Comparison of ENCODE assay signal across 8 mouse cellular contexts in the genomic region with DNA sequence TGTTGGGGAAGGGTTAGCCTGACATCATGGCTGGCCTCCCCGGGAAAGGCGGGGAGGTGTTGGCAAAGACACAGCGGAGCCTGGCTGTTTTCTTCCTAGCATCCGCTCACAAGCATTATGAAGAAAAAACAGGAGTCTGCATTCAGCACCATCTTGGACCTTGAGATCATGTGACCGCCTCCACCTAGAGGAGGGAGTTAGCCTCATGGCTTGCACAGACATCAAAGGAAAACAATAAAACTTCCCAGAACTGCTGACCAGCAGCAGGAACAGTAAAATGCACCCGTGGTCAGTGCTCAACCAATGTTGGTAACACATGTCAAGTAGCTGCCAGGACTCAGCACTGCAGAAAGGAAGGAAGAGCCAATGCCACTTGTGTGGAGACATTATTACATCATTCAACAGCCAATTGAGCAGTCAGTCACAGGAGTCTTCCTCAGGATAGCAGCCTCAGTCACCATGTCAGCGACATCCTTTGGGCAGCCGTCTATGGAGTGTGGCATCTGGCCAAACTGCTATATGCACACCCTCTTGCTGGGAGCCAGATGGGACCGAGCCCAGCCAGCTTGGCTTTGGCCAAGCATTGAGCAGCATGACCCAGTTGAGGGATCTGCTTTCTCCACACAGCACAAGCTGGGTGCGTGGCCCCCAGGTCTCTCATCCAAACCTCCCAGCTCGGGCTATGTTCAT. TPM values are rescaled to one million over a fixed set of nuclear protein-coding genes. Genes with fewer than 3 reads are reported as not detected.
A peak's percentile ranks its signal among the peaks of the same experiment; 100 is the strongest.
DNase-seq lines count a peak whose midpoint lies in the region; ATAC-seq and TF ChIP-seq lines count a peak whose summit lies in the region.

No protein-coding gene starts in this region.

- no peak overlapping the region for H3K4me2 ChIP-seq in midbrain, postnatal 0 days (ENCODE audit: low read depth, low read length, poor library complexity, severe bottlenecking)
- H3K4me2 ChIP-seq in midbrain, embryonic 16.5 days (ENCODE audit: low read length) = no peak overlapping the region
- H3K4me2 ChIP-seq in kidney, embryonic 16.5 days (replicated peaks; ENCODE audit: low read depth, low read length) = peak overlapping the region; percentile 17
- no peak overlapping the region for H3K4me2 ChIP-seq in stomach, postnatal 0 days (replicated peaks; ENCODE audit: low read depth)

- H3K4me3 ChIP-seq in midbrain, postnatal 0 days (ENCODE audit: low read depth, low read length) = no peak overlapping the region
- H3K4me3 ChIP-seq in midbrain, embryonic 16.5 days (ENCODE audit: low read depth, low read length) = no peak overlapping the region
- no peak overlapping the region for H3K4me3 ChIP-seq in kidney, embryonic 16.5 days (ENCODE audit: low read length)
- H3K4me3 ChIP-seq in stomach, postnatal 0 days (ENCODE audit: low read depth, low read length) = no peak overlapping the region
- no peak overlapping the region for H3K4me3 ChIP-seq in layer of hippocampus, adult 2 months

- no peaks in the 10 kb centered on the region for H3K36me3 ChIP-seq in midbrain, postnatal 0 days (ENCODE audit: insufficient read depth, low read length)
- no peaks in the 10 kb centered on the region for H3K36me3 ChIP-seq in midbrain, embryonic 16.5 days (ENCODE audit: control insufficient read depth, insufficient read depth, low read length)
- no peaks in the 10 kb centered on the region for H3K36me3 ChIP-seq in kidney, embryonic 16.5 days (ENCODE audit: insufficient read depth, low read length)
- H3K36me3 ChIP-seq in stomach, postnatal 0 days (ENCODE audit: control insufficient read depth, insufficient read depth, low read length) = no peaks in the 10 kb centered on the region

- 79% methylated on average over 11 of the region's 11 CpGs for WGBS in midbrain, postnatal 0 days
- WGBS in midbrain, embryonic 16.5 days = 82% methylated on average over 11 of the region's 11 CpGs
- WGBS in kidney, embryonic 16.5 days = 33% methylated on average over 11 of the region's 11 CpGs
- 68% methylated on average over 11 of the region's 11 CpGs for WGBS in stomach, postnatal 0 days

- TF ChIP-seq CTCF in midbrain, postnatal 0 days (IDR thresholded peaks at IDR 0.05) = no peak
- TF ChIP-seq CTCF in stomach, postnatal 0 days (IDR thresholded peaks at IDR 0.05; ENCODE audit: low read depth) = no peak
- no peak for TF ChIP-seq CTCF in layer of hippocampus, adult 2 months (conservative IDR thresholded peaks at IDR 0.05)

- H3K9me3 ChIP-seq in midbrain, postnatal 0 days (ENCODE audit: low read length) = no peaks in the 10 kb centered on the region
- no peaks in the 10 kb centered on the region for H3K9me3 ChIP-seq in midbrain, embryonic 16.5 days (replicated peaks; ENCODE audit: control insufficient read depth, low read length, poor library complexity, severe bottlenecking)
- H3K9me3 ChIP-seq in kidney, embryonic 16.5 days (ENCODE audit: low read length) = no peaks in the 10 kb centered on the region
- H3K9me3 ChIP-seq in stomach, postnatal 0 days (ENCODE audit: control insufficient read depth, low read length) = no peaks in the 10 kb centered on the region

- H3K27me3 ChIP-seq in midbrain, postnatal 0 days (ENCODE audit: insufficient read depth, low read length) = no peaks in the 10 kb centered on the region
- no peaks in the 10 kb centered on the region for H3K27me3 ChIP-seq in midbrain, embryonic 16.5 days (ENCODE audit: control insufficient read depth, insufficient read depth, low read depth, low read length)
- H3K27me3 ChIP-seq in kidney, embryonic 16.5 days (ENCODE audit: insufficient read depth, low read length) = no peaks in the 10 kb centered on the region
- no peaks in the 10 kb centered on the region for H3K27me3 ChIP-seq in stomach, postnatal 0 days (ENCODE audit: control insufficient read depth, insufficient read depth, low read length)

- H3K4me1 ChIP-seq in midbrain, postnatal 0 days (ENCODE audit: insufficient read depth, low read length) = no peaks in the 10 kb centered on the region
- H3K4me1 ChIP-seq in midbrain, embryonic 16.5 days (ENCODE audit: control insufficient read depth, insufficient read depth, low read length) = no peaks in the 10 kb centered on the region
- H3K4me1 ChIP-seq in kidney, embryonic 16.5 days (ENCODE audit: insufficient read depth, low read length) = peaks cover 35% of the 10 kb centered on the region
- peaks cover 4% of the 10 kb centered on the region; the same call in 1 of the 2 replicates for H3K4me1 ChIP-seq in stomach, postnatal 0 days (replicated peaks; ENCODE audit: control insufficient read depth, insufficient read depth)

- peak; percentile 80 for DNase-seq in midbrain, postnatal 0 days (ENCODE audit: low spot score)
- DNase-seq in brain, adult 2 months (ENCODE audit: low read depth, low spot score) = peak; percentile 88
- peak; percentile 81 for DNase-seq in gastrocnemius, adult 18-20 months (ENCODE audit: low spot score)
- DNase-seq in stomach, postnatal 0 days (ENCODE audit: low spot score) = no peak
- DNase-seq in layer of hippocampus, adult 2 months (ENCODE audit: low spot score in 2 of 2) = no peak
- no peak for DNase-seq in layer of hippocampus, adult 9-10 months (ENCODE audit: low spot score)

- peak; percentile 52; the same call in 1 of the 2 replicates for ATAC-seq in midbrain, postnatal 0 days (ENCODE audit: low FRiP score)
- ATAC-seq in midbrain, embryonic 16.5 days = no peak
- peak; percentile 68 for ATAC-seq in kidney, embryonic 16.5 days (ENCODE audit: low FRiP score, low TSS enrichment)
- ATAC-seq in stomach, postnatal 0 days (ENCODE audit: low FRiP score, low TSS enrichment) = peak; percentile 41; the same call in 1 of the 2 replicates

- H3K27ac ChIP-seq in midbrain, postnatal 0 days (ENCODE audit: low read depth, low read length) = no peak overlapping the region
- H3K27ac ChIP-seq in midbrain, embryonic 16.5 days (ENCODE audit: low read length) = no peak overlapping the region
- H3K27ac ChIP-seq in kidney, embryonic 16.5 days (ENCODE audit: low read length) = peak overlapping the region; percentile 92
- H3K27ac ChIP-seq in stomach, postnatal 0 days (replicated peaks) = no peak overlapping the region
- no peak overlapping the region for H3K27ac ChIP-seq in layer of hippocampus, adult 2 months

- no peak overlapping the region for H3K9ac ChIP-seq in midbrain, postnatal 0 days (replicated peaks; ENCODE audit: low read length, poor library complexity, severe bottlenecking)
- H3K9ac ChIP-seq in midbrain, embryonic 16.5 days (ENCODE audit: low read depth, low read length) = no peak overlapping the region
- H3K9ac ChIP-seq in kidney, embryonic 16.5 days (replicated peaks; ENCODE audit: low read length) = peak overlapping the region; percentile 0; the same call in 1 of the 2 replicates
- H3K9ac ChIP-seq in stomach, postnatal 0 days (ENCODE audit: low read length) = no peak overlapping the region

- no peak for TF ChIP-seq EP300 in stomach, postnatal 0 days (optimal IDR thresholded peaks at IDR 0.05)

RNA-seq across cellular contexts. Expression of a gene that starts 24.8 kb away (rescaled TPM):
- total RNA-seq in midbrain, postnatal 0 days (2014; rRNA removed) = 230 and 291 TPM in 2 replicates
- 227 and 257 TPM in 2 replicates for polyA plus RNA-seq in midbrain, postnatal 0 days (2015; fragmentation: Nextera tagmentation; extraction: Ambion mirVana)
- 499 and 559 TPM in 2 replicates for polyA plus RNA-seq in midbrain, embryonic 16.5 days (2015; fragmentation: Nextera tagmentation; extraction: Ambion mirVana)
- 10 to 100 TPM in 1 of 2 experiments, 1 to 10 TPM in 1; 6.7 to 10.3 TPM for total RNA-seq in gastrocnemius, adult 18-20 months (2021)
- 366 and 377 TPM in 2 replicates for polyA plus RNA-seq in kidney, embryonic 16.5 days (2015; fragmentation: Nextera tagmentation; extraction: Ambion mirVana)
- 53.6 and 56.6 TPM in 2 replicates for polyA plus RNA-seq in stomach, postnatal 0 days (2015; fragmentation: Nextera tagmentation; extraction: Ambion mirVana)
- total RNA-seq in layer of hippocampus, adult 2 months (2021) = 100 to 1,000 TPM in 1 of 2 experiments, 10 to 100 TPM in 1; 83.0 to 101 TPM

Comparison
In these comparisons a context has a peak if more than half of its experiments do, and no peak if none do; other contexts are left out.
1. DNase-seq: peak in midbrain, postnatal 0 days (single experiment), brain, adult 2 months (single experiment) and gastrocnemius, adult 18-20 months (single experiment); none in stomach, postnatal 0 days (single experiment), layer of hippocampus, adult 2 months (0 of 2) and layer of hippocampus, adult 9-10 months (single experiment).